Mouse (Mus musculus): ENCODE data around the gene Brms1. TPM values are rescaled to one million over a fixed set of nuclear protein-coding genes. Genes with fewer than 3 reads are reported as not detected.

Gene Brms1
- total RNA-seq (2023): 10 to 100 TPM; 28.7 to 34.4 TPM

GRCm38 (mm10) chr19:5040862-5041523 lies at the start of gene Brms1:
Gene Brms1, plus strand, starts transcription at chr19:5041354.

DNA sequence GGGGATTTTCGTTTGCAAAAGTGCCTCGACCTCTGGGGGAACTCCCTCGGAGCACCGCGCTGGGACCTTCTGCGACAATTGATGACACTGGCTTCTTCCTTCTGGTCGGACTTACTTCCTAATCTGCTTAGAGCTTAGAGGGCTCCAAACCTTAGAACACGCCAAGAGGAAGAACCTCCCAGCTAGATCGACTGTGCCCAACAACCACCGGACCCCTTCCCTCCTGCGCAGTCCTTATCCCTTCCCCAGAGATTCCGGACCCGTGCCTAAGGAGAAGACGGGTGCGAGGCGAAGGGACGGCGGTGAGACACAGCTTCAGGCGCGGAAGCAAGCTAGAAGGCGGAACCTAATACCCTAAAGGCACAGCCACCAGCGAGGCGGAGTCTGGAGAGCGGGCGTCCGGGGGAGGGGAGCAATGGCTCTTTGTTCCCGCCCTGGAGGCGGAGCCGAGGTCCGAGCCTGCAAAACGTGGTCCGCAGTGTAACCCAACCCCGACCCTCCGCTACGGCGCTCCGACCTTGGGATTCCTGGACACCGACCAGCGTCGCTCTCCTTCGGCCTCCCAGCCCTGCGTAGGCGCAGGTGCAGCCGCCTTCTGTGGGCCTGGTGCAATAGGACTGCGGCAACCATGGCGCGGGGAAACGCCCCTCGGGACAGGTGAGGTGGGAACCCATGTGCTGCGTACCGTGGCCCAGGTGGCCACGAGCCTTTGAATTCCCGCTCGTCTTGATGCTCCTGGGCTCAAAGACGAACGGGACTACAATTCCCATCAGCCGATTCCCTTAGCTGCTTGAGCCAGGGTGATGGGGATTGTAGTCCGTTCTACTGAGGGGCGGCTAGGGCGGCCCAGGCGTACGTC lies 17.3 kb upstream of the Brms1 start, which contains the start of gene Slc29a2:
Slc29a2 (plus strand) TSS at position 240 of the 859 bp plus-strand sequence.

GRCm38 (mm10) chr19:5038709-5039156 lies 2.4 kb upstream of the Brms1 start, which contains the start of the genes B4gat1 and AC124502.3:
Gene B4gat1, plus strand, starts transcription at chr19:5038826.
Gene AC124502.3, plus strand, starts transcription at chr19:5038891.

DNA sequence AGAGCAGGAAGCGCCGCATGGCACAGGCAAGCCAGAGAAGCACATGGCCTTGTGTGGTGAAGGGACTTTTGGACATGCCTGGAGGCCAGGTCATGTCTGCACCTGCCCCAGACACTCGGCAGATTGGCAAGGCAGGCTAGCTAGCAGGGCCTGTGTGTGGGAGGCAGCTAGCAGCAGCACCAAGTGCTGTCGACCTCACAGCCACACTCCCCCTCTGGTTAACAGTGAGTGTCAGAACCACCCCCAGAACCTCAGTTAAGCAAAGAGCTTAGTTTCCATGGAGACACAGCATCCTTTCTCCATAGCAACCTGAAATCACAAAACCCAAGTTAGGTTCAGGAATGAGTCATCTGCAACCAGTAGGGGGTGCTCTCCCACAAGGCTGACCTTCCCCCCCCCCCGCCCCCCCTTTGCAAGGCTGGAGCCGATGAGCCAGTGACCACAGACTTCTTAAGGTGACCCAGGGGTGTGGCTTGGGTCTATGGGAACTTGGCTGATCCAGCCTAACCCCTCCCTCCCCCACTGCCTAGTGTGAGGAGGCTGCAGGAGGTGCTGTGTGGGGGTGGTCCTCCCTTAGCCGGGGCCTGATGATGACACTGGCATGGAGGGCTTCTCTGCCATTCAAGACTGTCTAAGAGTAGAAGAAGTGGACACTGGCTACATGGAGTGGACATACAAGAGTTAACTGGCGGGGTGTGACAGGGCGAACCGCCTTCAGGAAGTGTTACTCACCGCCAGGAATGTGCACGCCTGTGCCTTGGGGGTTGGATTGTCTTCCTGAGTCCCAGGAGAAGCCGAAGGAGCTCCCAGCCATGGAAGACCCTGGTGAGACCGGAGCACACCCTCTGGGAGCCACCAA lies 9.1 kb downstream of the Brms1 start, which contains the start of gene Rin1:
Rin1 (plus strand) TSS at position 435 of the 859 bp plus-strand sequence.

GRCm38 (mm10) chr19:5067867-5068569 lies 26.9 kb downstream of the Brms1 start, which contains the start of gene Cd248:
Gene Cd248, plus strand, starts transcription at chr19:5068078.

GRCm38 (mm10) chr19:5085145-5085863 lies 44.1 kb downstream of the Brms1 start, which contains the start of gene Tmem151a:
Gene Tmem151a, minus strand, starts transcription at chr19:5085531.

DNA sequence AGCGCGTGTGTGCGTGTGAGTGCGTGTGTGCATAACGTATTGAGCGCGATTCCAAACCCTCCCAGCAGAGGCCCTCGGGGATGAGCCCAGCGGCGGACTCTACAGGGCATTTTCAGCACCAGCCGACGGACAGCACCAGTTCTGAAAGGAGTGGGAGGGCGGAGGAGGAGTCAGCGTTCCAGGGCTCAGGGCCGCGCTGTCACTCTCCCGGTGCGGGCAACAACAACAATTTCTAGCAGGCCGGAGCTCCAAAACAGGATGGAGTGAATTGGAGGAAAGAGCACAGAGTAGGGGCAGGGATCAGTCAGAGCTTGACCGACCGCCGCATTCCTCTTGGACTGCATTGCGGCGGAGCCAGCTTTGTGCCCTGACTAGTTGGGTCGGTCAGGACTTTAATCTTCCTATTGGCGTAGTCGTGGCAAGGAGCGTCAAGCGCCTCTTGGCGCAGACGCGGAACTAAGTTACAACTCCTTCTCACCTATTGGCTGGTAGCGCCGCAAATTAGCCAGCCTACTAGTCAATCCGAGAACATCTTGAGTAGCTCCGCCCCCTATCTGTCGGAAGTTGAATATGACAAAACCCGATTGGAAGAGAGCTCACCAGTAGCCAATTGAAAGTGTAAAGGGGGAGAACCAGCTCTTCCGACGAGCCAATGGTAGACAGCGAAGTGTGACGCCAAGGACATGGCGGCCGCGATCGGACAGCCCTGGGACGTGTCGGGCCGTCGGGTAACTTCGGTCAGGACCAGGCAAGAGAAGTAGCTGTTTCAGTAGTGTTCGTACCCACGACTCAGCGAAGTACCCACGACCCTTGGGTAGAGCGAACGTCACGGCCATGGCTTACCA lies 47.0 kb downstream of the Brms1 start, which contains the start of gene Yif1a:
Yif1a (plus strand) TSS at position 655 of the 845 bp plus-strand sequence.

DNA sequence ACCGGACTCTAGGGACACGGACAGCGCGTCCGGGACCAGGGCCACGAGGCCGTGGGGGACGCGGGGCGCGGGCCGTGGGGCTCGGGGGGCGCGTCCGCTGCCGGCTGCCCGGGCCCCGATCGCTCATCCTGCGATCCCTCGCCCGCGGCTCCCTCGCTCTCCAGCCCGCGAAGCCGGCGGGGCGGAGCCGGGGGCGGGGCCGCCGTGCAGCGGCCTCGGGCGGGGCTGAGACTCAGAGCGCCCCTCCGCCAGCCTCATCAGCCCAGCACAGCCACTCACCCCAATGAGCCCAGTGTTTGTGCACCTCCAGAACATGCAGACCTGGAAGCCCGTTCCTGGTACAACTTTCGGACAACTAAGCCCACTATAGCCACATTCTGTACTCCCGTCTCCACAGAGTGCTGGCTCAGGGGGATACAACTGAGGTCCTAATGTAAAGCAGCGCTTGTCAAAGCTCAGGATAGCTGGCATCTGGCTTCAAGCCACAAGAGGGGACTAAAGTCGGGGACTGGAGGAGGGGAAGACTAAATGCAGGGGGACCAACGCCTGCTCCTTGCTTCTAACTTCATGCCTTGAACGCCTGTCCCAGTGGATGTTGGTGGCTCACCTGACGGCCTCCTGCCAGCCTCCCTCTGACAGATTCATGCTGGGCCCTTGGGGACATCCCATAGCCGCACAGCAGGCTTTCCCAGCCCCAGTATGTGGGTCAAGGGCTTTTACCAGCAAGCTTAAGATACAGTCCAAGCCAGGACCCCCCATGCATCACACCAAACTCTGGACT lies 57.4 kb downstream of the Brms1 start, which contains the start of gene Cnih2:
Cnih2 (minus strand) TSS at position 159 of the 781 bp plus-strand sequence.

Other genes starting within 250 kb of the Brms1 start
- gene Rbm4, start 247.5 kb upstream of the Brms1 start, total RNA-seq (2023): 10 to 100 TPM; 39.5 to 45.5 TPM
- gene Gm21992, start 229.7 kb upstream of the Brms1 start, total RNA-seq (2023): 10 to 100 TPM; 12.1 to 12.5 TPM
- gene Rbm14, start 229.7 kb upstream of the Brms1 start, total RNA-seq (2023): 10 to 100 TPM; 49.8 to 56.3 TPM
- gene Ccs, start 202.0 kb upstream of the Brms1 start, total RNA-seq (2023): 10 to 100 TPM; 14.6 to 15.8 TPM
- gene Ccdc87, start 202.0 kb upstream of the Brms1 start, total RNA-seq (2023): not detected
- gene Ctsf, start 186.2 kb upstream of the Brms1 start, total RNA-seq (2023): 1 to 10 TPM; 1.8 to 5.3 TPM
- gene Actn3, start 163.4 kb upstream of the Brms1 start, total RNA-seq (2023): under 1 TPM; 0.75 TPM
- 1 to 10 TPM; 6.6 to 7.5 TPM for gene Zdhhc24, start 162.7 kb upstream of the Brms1 start, total RNA-seq (2023)
- 1 to 10 TPM in 1 of 2 experiments, under 1 TPM in 1; 0.99 to 1.5 TPM for gene Bbs1, start 134.7 kb upstream of the Brms1 start, total RNA-seq (2023)
- 10 to 100 TPM; 48.8 to 53.1 TPM for gene Dpp3, start 113.1 kb upstream of the Brms1 start, total RNA-seq (2023)
- gene Peli3, start 98.2 kb upstream of the Brms1 start, total RNA-seq (2023): under 1 TPM in 1 of 2 experiments, not detected in 1; 0.15 TPM
- 10 to 100 TPM; 10.8 to 17.3 TPM for gene Mrpl11, start 79.2 kb upstream of the Brms1 start, total RNA-seq (2023)
- under 1 TPM in 1 of 2 experiments, not detected in 1; 0.13 TPM for gene Npas4, start 51.0 kb upstream of the Brms1 start, total RNA-seq (2023)
- 1 to 10 TPM in 1 of 2 experiments, under 1 TPM in 1; 0.75 to 1.1 TPM for gene Slc29a2, start 17.5 kb upstream of the Brms1 start, total RNA-seq (2023)
- gene B4gat1, start 2.5 kb upstream of the Brms1 start, total RNA-seq (2023): 1 to 10 TPM; 5.2 to 5.8 TPM
- 1 to 10 TPM in 1 of 2 experiments, not detected in 1; 1.1 TPM for gene AC124502.3, start 2.5 kb upstream of the Brms1 start, total RNA-seq (2023)
- gene Rin1, start 9.1 kb downstream of the Brms1 start, total RNA-seq (2023): under 1 TPM; 0.66 to 0.97 TPM
- gene Cd248, start 26.7 kb downstream of the Brms1 start, total RNA-seq (2023): under 1 TPM; 0.13 to 0.15 TPM
- gene Tmem151a, start 44.2 kb downstream of the Brms1 start, total RNA-seq (2023): under 1 TPM in 1 of 2 experiments, not detected in 1; 0.15 TPM
- gene Yif1a, start 47.2 kb downstream of the Brms1 start, total RNA-seq (2023): 10 to 100 TPM; 12.3 to 13.7 TPM
- gene Cnih2, start 57.2 kb downstream of the Brms1 start, total RNA-seq (2023): 1 to 10 TPM in 1 of 2 experiments, under 1 TPM in 1; 0.51 to 1.2 TPM
- 100 to 1,000 TPM; 129 to 130 TPM for gene Rab1b, start 65.7 kb downstream of the Brms1 start, total RNA-seq (2023)
- 10 to 100 TPM; 10.2 to 11.9 TPM for gene Klc2, start 77.2 kb downstream of the Brms1 start, total RNA-seq (2023)
- gene Pacs1, start 231.8 kb downstream of the Brms1 start, total RNA-seq (2023): 100 to 1,000 TPM in 1 of 2 experiments, 10 to 100 TPM in 1; 91.2 to 101 TPM